Mouse (Mus musculus): ENCODE measurements at regions not wholly inside any gene's neighbourhood (a gene's known extent, or its start where the extent isn't known, plus 50 kb on each side); places are given as distances from the start of the nearest gene placed in this dataset.

- Histone ChIP-seq H3K27me3 (ENCODE audit: poor library complexity, severe bottlenecking) (no peaks in the 10 kb centered on the region), H3K27ac (no peak overlapping the region), H3K36me3 (replicated peaks) (no peaks in the 10 kb centered on the region), H3K4me1 (no peaks in the 10 kb centered on the region), H3K4me3 (no peak overlapping the region), H3K9me3 (no peaks in the 10 kb centered on the region)
- no peak for DNase-seq (ENCODE audit: extremely low spot score, low spot score)
Observed at GRCm38 (mm10) chrX:159116210-159116609, 93.9 kb upstream of the Rps6ka3 start.

- Histone ChIP-seq H3K9me3 (no peaks in the 10 kb centered on the region), H3K4me3 (no peak overlapping the region), H3K27me3 (ENCODE audit: poor library complexity, severe bottlenecking) (no peaks in the 10 kb centered on the region), H3K27ac (no peak overlapping the region), H3K4me1 (no peaks in the 10 kb centered on the region), H3K36me3 (replicated peaks) (no peaks in the 10 kb centered on the region)
- WGBS = 81% methylated on average over 4 of the region's 4 CpGs
- DNase-seq (ENCODE audit: extremely low spot score, low spot score) = no peak
Observed at GRCm38 (mm10) chrX:159140554-159140953, 69.6 kb upstream of the Rps6ka3 start.

DNA sequence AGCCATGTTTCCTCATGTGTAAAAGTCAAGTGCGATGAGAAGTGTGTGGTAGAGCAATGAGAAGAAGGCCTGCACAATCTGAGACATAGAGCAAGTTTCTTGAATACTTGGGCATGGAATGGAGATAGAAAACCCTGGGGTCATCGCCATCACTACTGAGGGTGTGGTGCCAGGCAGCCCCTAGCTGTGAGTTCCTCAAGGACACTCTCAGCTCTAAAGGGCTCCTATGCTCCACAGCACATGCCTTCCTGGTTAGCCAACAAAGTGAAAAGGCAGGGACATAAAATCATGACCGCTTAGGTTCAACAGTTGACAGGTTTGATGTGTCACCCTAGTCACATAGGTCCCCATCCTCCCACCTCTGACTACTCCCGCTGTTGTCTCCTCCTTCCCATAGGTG is 66.8 kb upstream of the Rps6ka3 start:
- Histone ChIP-seq H3K27ac (no peak overlapping the region), H3K36me3 (replicated peaks) (no peaks in the 10 kb centered on the region), H3K27me3 (ENCODE audit: poor library complexity, severe bottlenecking) (no peaks in the 10 kb centered on the region), H3K4me1 (no peaks in the 10 kb centered on the region), H3K9me3 (no peaks in the 10 kb centered on the region), H3K4me3 (no peak overlapping the region)
- DNase-seq (ENCODE audit: extremely low spot score, low spot score) = no peak
- WGBS = 83% methylated on average over 4 of the region's 4 CpGs

GRCm38 (mm10) chrX:159144674-159145073 is 65.4 kb upstream of the Rps6ka3 start:
- Histone ChIP-seq H3K36me3 (replicated peaks) (no peaks in the 10 kb centered on the region), H3K27me3 (ENCODE audit: poor library complexity, severe bottlenecking) (no peaks in the 10 kb centered on the region), H3K27ac (no peak overlapping the region), H3K9me3 (no peaks in the 10 kb centered on the region), H3K4me3 (no peak overlapping the region), H3K4me1 (no peaks in the 10 kb centered on the region)
- WGBS = 87% methylated on average over 3 of the region's 3 CpGs
- no peak for DNase-seq (ENCODE audit: extremely low spot score, low spot score)

GRCm38 (mm10) chrX:159145212-159145611 is 64.9 kb upstream of the Rps6ka3 start:
- Histone ChIP-seq H3K4me3 (no peak overlapping the region), H3K27ac (no peak overlapping the region), H3K36me3 (replicated peaks) (no peaks in the 10 kb centered on the region), H3K9me3 (no peaks in the 10 kb centered on the region), H3K27me3 (ENCODE audit: poor library complexity, severe bottlenecking) (no peaks in the 10 kb centered on the region), H3K4me1 (no peaks in the 10 kb centered on the region)
- 86% methylated on average over 4 of the region's 4 CpGs for WGBS
- DNase-seq (ENCODE audit: extremely low spot score, low spot score) = no peak

- Histone ChIP-seq H3K4me1 (no peaks in the 10 kb centered on the region), H3K9me3 (no peaks in the 10 kb centered on the region), H3K27me3 (ENCODE audit: poor library complexity, severe bottlenecking) (peaks cover 3% of the 10 kb centered on the region), H3K36me3 (replicated peaks) (no peaks in the 10 kb centered on the region), H3K27ac (no peak overlapping the region), H3K4me3 (no peak overlapping the region)
- DNase-seq (ENCODE audit: extremely low spot score, low spot score) = no peak
- WGBS = 82% methylated on average over 5 of the region's 5 CpGs
Observed at GRCm38 (mm10) chrX:159155786-159156185, 54.3 kb upstream of the Rps6ka3 start.

DNA sequence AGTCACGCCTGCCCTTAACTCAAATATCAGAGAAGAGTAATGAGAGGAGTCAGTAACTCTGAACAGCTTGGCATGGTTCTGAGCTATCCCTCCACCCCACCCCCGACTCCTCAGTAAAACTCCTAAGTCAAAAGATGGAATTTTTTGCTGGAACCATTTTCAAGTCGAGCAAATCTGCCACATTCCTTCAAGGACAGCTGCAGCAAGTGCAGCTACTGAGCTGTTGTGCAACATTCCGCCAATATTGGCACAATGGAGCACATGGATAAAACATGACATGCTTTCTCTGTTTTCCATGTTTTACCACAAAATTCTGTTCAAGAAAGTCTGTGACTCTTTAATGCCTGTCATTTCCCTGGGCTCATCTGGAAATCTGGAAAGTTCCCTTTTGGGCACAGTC is 53.1 kb upstream of the Rps6ka3 start:
- no peaks in the 10 kb centered on the region for H3K36me3 ChIP-seq (replicated peaks)
- DNase-seq (ENCODE audit: extremely low spot score, low spot score) = no peak
- no peaks in the 10 kb centered on the region for H3K4me1 ChIP-seq
- H3K27ac ChIP-seq = no peak overlapping the region
- peaks cover 3% of the 10 kb centered on the region for H3K27me3 ChIP-seq (ENCODE audit: poor library complexity, severe bottlenecking)
- H3K9me3 ChIP-seq = no peaks in the 10 kb centered on the region
- no peak overlapping the region for H3K4me3 ChIP-seq
- 75% methylated on average over 4 of the region's 4 CpGs for WGBS

- H3K27me3 ChIP-seq (ENCODE audit: poor library complexity, severe bottlenecking) = peaks cover 15% of the 10 kb centered on the region
- DNase-seq (ENCODE audit: extremely low spot score, low spot score) = no peak
- H3K27ac ChIP-seq = no peak overlapping the region
- H3K4me1 ChIP-seq = no peaks in the 10 kb centered on the region
- H3K4me3 ChIP-seq = no peak overlapping the region
- no peaks in the 10 kb centered on the region for H3K9me3 ChIP-seq
- H3K36me3 ChIP-seq (replicated peaks) = no peaks in the 10 kb centered on the region
- 95% methylated on average over 2 of the region's 2 CpGs for WGBS
Observed at GRCm38 (mm10) chrX:159159727-159160126, 50.4 kb upstream of the Rps6ka3 start.
